Mouse (Mus musculus) kidney, embryonic 14.5 days (tissue): ENCODE measurements around the gene Myrip. TPM values are rescaled to one million over a fixed set of nuclear protein-coding genes. Genes with fewer than 3 reads are reported as not detected.
"Not testable (repeated sequence)": the region's sequence is repeated elsewhere in the genome, so short reads cannot be mapped to it uniquely, and the experiment has no call there.

Experiments
- ATAC-seq: fragments of 200-750 bp; cut with Nextera tagmentation; 2 replicates; pipeline ENCODE4 v1.8.0; 2017; ENCODE audit warnings: moderate number of reproducible peaks, mild to moderate bottlenecking, moderate TSS enrichment, moderate library complexity; ENCODE audit not compliant: low FRiP score, low TSS enrichment
- H3K27ac ChIP-seq: fragments of 300-500 bp; sonication (generic); 2 replicates; pipeline ENCODE4 v1.5.1; 2014; ENCODE audit warnings: low read depth, mild to moderate bottlenecking, low read length, moderate library complexity, mixed read lengths
- H3K27me3 ChIP-seq: fragments of 300-500 bp; sonication (generic); 2 replicates; pipeline ENCODE4 v1.6.1; 2014; ENCODE audit warnings: mild to moderate bottlenecking, low read length; ENCODE audit not compliant: control insufficient read depth, insufficient read depth
- H3K36me3 ChIP-seq: fragments of 300-500 bp; sonication (generic); 2 replicates; pipeline ENCODE4 v1.6.1; 2014; ENCODE audit warnings: low read length, mixed read lengths; ENCODE audit not compliant: control insufficient read depth, insufficient read depth
- H3K4me1 ChIP-seq: fragments of 300-500 bp; sonication (generic); 2 replicates; pipeline ENCODE4 v1.6.1; 2014; ENCODE audit warnings: low read length, mixed read lengths; ENCODE audit not compliant: control insufficient read depth, insufficient read depth
- H3K4me2 ChIP-seq: fragments of 300-500 bp; sonication (generic); replicated peaks from 2 replicates; pipeline ENCODE4 v1.6.1; 2014; ENCODE audit warnings: low read depth, mild to moderate bottlenecking, low read length
- H3K4me3 ChIP-seq: fragments of 300-500 bp; sonication (generic); 2 replicates; pipeline ENCODE4 v1.5.1; 2014; ENCODE audit warnings: mild to moderate bottlenecking, low read length
- H3K9ac ChIP-seq: fragments of 300-500 bp; sonication (generic); 2 replicates; pipeline ENCODE4 v1.6.1; 2014; ENCODE audit warnings: low read depth, mild to moderate bottlenecking, low read length, moderate library complexity
- H3K9me3 ChIP-seq: fragments of 300-500 bp; sonication (generic); 2 replicates; pipeline ENCODE4 v1.6.1; 2016; ENCODE audit warnings: low read length; ENCODE audit not compliant: control insufficient read depth
- WGBS: fragments of 180-500 bp; shearing (Covaris S2); extraction: QIAGEN DNeasy Blood & Tissue Kit; methylation state at CpG from one replicate; pipeline ENCODE4 v1.1.7; 2014; 5-methylcytosine and 5-hydroxymethylcytosine counted together
- polyA plus RNA-seq: library from polyadenylated mRNA; unstranded; fragments of >200 nt; fragmentation: Nextera tagmentation; extraction: Ambion mirVana; gene quantifications from 2 replicates; pipeline ENCODE4 v1.2.1, GENCODE M21; 2014

The Myrip gene
- polyA plus RNA-seq, 1 experiment from 2014 or later = 0.11 TPM

DNA sequence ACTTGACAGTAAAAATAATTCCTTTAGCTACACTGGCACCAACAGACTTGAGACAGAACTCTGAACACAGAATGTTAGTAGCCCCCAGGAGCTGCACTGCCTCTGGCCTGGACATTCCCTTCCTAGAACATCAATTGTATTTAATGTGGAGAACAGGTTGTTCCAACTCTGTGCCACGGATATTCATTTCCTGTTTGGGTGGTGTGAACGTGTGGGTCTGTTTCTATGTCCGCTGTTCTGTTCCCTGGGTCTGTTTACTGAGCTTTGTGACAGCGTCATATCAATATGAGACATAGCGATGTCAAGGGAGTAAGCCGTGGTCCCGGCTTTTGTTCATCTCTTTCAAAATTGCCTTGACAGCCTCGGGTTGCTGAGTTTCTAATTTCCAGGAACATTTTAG lies 97.0 kb downstream of the Myrip start:
- Histone ChIP-seq H3K27me3 (no peaks in the 10 kb centered on the region), H3K36me3 (no peaks in the 10 kb centered on the region), H3K27ac (no peak overlapping the region), H3K9me3 (no peaks in the 10 kb centered on the region), H3K4me3 (no peak overlapping the region), H3K9ac (no peak overlapping the region), H3K4me1 (no peaks in the 10 kb centered on the region), H3K4me2 (no peak overlapping the region)
- WGBS = 88% methylated on average over 8 of the region's 8 CpGs
- no peak for ATAC-seq

DNA sequence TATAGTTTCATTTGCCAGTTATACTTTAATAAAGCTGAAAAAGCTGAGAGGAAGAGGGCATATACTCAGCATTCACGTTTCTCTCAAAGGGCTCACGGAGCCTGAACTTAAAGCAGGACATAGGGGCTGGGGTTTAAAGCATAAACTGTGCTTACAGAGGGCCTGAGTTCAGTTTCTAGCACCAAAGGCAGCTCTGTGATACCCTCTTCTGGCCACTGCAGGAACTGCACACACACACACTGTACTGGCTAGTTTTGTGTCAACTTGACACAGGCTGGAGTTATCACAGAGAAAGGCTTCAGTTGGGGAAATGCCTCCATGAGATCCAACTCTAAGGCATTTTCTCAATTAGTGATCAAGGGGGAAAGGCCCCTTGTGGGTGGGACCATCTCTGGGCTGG lies 98.2 kb downstream of the Myrip start:
- H3K4me1 ChIP-seq, H3K27ac ChIP-seq, H3K4me2 ChIP-seq, H3K36me3 ChIP-seq, H3K4me3 ChIP-seq, ATAC-seq, H3K9ac ChIP-seq, H3K27me3 ChIP-seq, H3K9me3 ChIP-seq: not testable (repeated sequence)
- WGBS = 86% methylated on average over 2 of the region's 2 CpGs

DNA sequence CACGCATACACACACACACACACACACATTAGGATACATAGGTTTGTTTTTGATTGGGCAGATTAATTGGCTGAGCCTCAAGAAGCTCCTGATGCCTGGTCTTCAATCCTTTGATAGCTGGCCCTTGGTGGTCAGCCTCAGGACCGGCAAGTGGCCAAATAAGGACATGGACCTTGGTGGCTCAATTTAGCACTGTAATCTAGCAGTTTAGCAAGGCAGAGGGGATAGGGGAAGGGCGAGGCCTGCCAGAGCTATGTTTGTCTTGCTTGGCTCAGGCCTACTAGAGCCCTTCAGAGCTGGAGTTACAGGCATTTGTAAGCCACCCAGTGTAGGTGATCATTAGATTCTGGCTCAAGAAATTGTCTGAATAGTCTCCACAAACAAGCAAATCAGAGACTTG lies 101.1 kb downstream of the Myrip start:
- Histone ChIP-seq H3K9me3 (no peaks in the 10 kb centered on the region), H3K27me3 (no peaks in the 10 kb centered on the region), H3K4me3 (no peak overlapping the region), H3K9ac (no peak overlapping the region), H3K27ac (no peak overlapping the region), H3K4me1 (no peaks in the 10 kb centered on the region), H3K4me2 (no peak overlapping the region), H3K36me3 (no peaks in the 10 kb centered on the region)
- 78% methylated on average over 3 of the region's 3 CpGs for WGBS
- no peak for ATAC-seq

DNA sequence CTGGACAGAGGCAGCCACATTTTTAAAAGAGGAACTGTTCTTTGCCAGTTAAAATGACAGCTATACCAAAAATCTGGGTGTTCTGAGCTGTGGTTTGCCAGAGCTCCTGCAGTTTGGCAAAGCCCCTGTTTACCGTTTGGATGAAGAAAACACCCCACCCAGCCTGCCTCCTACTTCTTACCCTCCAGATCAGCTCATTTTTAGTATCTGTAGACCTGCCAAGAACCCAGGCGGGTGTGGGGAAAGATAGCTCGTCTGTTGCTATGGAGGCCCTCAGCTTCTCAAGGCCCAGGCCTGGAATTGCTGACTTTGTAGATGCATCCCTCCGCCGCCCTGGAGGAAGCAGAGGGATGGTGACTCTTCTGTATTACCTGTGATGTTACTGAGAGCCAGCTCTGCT lies 102.3 kb downstream of the Myrip start:
- Histone ChIP-seq H3K27me3 (no peaks in the 10 kb centered on the region), H3K9me3 (no peaks in the 10 kb centered on the region), H3K27ac (no peak overlapping the region), H3K4me2 (no peak overlapping the region), H3K4me1 (no peaks in the 10 kb centered on the region), H3K4me3 (no peak overlapping the region), H3K36me3 (no peaks in the 10 kb centered on the region), H3K9ac (no peak overlapping the region)
- 76% methylated on average over 5 of the region's 5 CpGs for WGBS
- ATAC-seq = no peak

DNA sequence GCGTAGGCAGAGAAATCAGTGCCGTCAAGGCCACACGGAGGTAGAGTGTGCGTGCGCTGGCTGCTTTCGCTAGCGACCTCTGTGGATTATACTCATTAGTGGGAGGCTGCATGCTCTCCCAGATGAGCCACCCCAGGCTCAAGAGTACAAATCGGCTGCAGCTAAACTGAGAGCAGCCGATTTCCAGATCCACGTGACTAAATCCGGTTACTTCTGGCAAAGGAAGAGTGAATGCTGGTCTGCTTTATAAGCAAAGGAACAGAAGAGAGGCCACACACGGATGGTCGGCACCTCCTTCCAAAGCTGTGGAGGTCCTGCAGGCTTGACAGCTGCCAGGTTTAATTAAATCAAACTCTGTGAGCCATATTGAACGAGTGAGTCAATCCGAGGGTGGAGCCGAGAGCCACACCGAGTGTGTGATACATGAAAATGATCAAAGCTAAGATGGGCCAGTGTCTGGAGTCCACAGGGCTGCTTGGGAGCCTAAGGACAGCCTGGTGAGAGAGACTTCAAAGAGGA lies 108.4 kb downstream of the Myrip start:
- Histone ChIP-seq H3K9me3 (no peaks in the 10 kb centered on the region), H3K27ac (no peak overlapping the region), H3K36me3 (no peaks in the 10 kb centered on the region), H3K27me3 (no peaks in the 10 kb centered on the region), H3K4me1 (no peaks in the 10 kb centered on the region), H3K4me3 (no peak overlapping the region), H3K4me2 (no peak overlapping the region), H3K9ac (no peak overlapping the region)
- no peak for ATAC-seq
- WGBS = 82% methylated on average over 17 of the region's 17 CpGs

DNA sequence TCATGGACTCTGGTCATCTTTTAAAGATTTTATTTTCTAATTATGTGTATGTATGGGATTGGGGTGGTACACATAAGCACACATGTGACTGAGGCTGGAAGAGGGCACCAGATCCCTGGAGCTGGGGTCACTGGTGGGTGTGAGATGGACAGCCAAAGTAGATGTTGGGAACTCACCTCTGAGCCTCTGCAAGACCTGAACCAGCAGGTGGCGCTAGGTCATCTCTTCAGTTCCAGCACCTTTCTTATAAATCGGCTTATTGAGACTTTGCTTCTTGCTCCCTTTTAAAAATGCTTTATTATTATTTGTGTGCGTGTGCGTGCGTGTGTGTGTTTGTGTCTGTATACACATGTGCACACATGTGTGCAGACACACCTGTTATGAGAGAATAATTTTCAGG lies 109.1 kb downstream of the Myrip start:
- Histone ChIP-seq H3K9me3 (no peaks in the 10 kb centered on the region), H3K27me3 (no peaks in the 10 kb centered on the region), H3K36me3 (no peaks in the 10 kb centered on the region), H3K4me1 (no peaks in the 10 kb centered on the region), H3K27ac (no peak overlapping the region), H3K4me3 (no peak overlapping the region), H3K4me2 (no peak overlapping the region), H3K9ac (no peak overlapping the region)
- 19% methylated on average over 5 of the region's 5 CpGs for WGBS
- ATAC-seq = no peak

DNA sequence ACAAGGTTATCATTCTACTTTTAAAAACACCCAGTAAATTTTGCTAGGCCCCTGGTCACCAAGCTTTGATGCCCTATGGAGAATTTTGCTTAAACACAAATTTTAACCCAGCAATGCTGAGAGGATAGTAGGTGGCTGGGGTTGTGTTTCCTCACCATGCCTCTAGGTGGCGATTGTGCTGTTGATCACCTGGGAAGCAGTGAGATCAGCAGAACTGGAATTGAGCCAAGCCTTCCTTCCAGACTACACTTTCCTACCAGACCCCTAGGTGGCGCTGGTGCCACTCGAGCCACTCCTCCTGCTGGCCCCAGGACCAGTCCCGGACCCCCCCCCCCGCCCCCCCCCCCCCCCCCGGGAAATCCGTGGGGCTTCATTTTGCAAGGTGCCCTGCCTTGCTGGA lies 114.2 kb downstream of the Myrip start:
- H3K4me1 ChIP-seq = no peaks in the 10 kb centered on the region
- no peaks in the 10 kb centered on the region for H3K27me3 ChIP-seq
- no peak overlapping the region for H3K4me3 ChIP-seq
- H3K27ac ChIP-seq = no peak overlapping the region
- peak; percentile 12; the same call in 1 of the 2 replicates for ATAC-seq
- H3K9me3 ChIP-seq = no peaks in the 10 kb centered on the region
- H3K9ac ChIP-seq = no peak overlapping the region
- H3K4me2 ChIP-seq = no peak overlapping the region
- WGBS = 0% methylated on average over 5 of the region's 7 CpGs
- H3K36me3 ChIP-seq = no peaks in the 10 kb centered on the region

DNA sequence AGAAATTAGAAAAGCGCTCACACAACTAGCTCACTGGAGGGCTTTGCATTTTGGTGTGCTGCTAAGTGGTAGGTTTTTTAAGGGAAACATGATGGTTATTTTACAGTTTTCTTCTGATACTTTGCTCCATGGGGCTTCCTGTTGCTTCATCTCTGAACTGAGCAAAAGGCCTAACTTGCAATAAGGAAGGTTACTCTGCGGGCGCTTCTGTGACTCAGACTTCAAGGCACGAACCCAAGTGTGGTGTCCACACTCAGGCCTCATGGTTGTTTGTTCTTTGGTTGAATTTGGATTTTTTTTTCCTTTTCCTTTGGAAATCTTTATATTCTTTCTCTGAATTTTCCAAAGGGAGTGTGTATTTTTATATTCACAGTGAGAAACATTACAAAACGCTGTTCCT lies 114.8 kb downstream of the Myrip start:
- no peaks in the 10 kb centered on the region for H3K27me3 ChIP-seq
- no peak overlapping the region for H3K4me3 ChIP-seq
- H3K9ac ChIP-seq = no peak overlapping the region
- H3K27ac ChIP-seq = no peak overlapping the region
- WGBS = 89% methylated on average over 5 of the region's 5 CpGs
- ATAC-seq = no peak
- no peak overlapping the region for H3K4me2 ChIP-seq
- H3K36me3 ChIP-seq = no peaks in the 10 kb centered on the region
- no peaks in the 10 kb centered on the region for H3K9me3 ChIP-seq
- H3K4me1 ChIP-seq = no peaks in the 10 kb centered on the region

DNA sequence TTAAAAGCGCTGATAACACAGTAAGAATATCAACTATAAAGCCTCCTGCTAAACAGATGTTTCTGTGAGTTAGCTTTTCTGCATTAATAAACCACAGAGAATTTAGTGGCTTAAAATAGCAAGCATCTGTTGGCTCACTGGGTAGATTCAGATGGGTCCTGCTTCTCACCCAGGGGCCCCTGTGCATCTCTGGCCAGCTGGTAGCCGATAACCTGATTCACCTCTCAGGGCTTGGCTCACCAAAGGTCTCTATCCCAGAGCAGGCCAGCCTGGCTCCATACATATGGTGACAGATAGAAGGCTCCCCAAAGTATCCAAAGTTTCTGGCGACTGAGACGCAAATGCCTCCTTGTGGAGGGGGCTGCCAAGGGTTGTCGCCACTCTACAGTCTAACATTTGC lies 115.4 kb downstream of the Myrip start:
- no peak overlapping the region for H3K27ac ChIP-seq

DNA sequence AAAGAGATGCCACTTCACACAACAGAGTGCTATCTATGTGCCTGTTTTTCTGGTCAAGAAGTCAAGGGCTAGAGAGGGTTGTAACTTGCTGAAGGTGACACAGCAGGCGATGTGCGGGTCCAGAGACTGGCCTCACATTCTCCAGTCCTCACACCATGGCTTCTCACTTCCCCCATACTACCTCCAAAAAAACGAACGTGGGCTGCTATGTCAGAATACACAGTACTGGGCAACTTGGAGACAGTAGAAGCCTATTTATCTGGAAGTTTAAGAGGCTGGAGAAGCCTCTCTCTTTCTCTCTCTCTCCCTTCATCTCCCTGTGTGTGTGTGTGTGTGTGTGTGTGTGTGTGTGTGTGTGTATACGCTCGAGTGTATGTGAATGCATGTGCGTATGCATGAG lies 117.3 kb downstream of the Myrip start:
- no peaks in the 10 kb centered on the region for H3K9me3 ChIP-seq
- H3K27ac ChIP-seq = no peak overlapping the region
- ATAC-seq = no peak
- H3K27me3 ChIP-seq = no peaks in the 10 kb centered on the region
- H3K36me3 ChIP-seq = no peaks in the 10 kb centered on the region
- H3K4me3 ChIP-seq = no peak overlapping the region
- no peak overlapping the region for H3K4me2 ChIP-seq
- no peaks in the 10 kb centered on the region for H3K4me1 ChIP-seq
- H3K9ac ChIP-seq = no peak overlapping the region
- WGBS = 74% methylated on average over 7 of the region's 7 CpGs

More for the DNA sequence above, 115.4 kb downstream of the Myrip start:
- 82% methylated on average over 5 of the region's 5 CpGs for WGBS
- Histone ChIP-seq H3K36me3 (no peaks in the 10 kb centered on the region), H3K4me2 (no peak overlapping the region), H3K4me3 (no peak overlapping the region), H3K9ac (no peak overlapping the region), H3K4me1 (no peaks in the 10 kb centered on the region), H3K27me3 (no peaks in the 10 kb centered on the region), H3K9me3 (no peaks in the 10 kb centered on the region)
- no peak for ATAC-seq
